Mouse (Mus musculus): Measurements from ENCODE around the gene Cfap61. TPM values are rescaled to one million over a fixed set of nuclear protein-coding genes. Genes with fewer than 3 reads are reported as not detected.

The Cfap61 gene
- total and polyA plus RNA-seq, 3 experiments, result 0.13 TPM; not detected in 2

- DNase-seq (ENCODE audit: low read depth, low spot score), result no peak
- H3K9ac ChIP-seq (ENCODE audit: control insufficient read depth, low read depth, low read length, poor library complexity, severe bottlenecking), result no peak overlapping the region
- TF ChIP-seq GATA1 (IDR thresholded peaks at IDR 0.05; ENCODE audit: low read depth, low read length) (no peak), RCOR1 (IDR thresholded peaks at IDR 0.05; ENCODE audit: low read depth, low read length) (no peak), MAFK (IDR thresholded peaks at IDR 0.05; ENCODE audit: borderline replicate concordance, low read depth, low read length) (no peak)
These were observed 109.1 kb downstream of the Cfap61 start for GRCm38 (mm10) chr2:146043640-146044039.

GRCm38 (mm10) chr2:146044926-146045890 lies 110.6 kb downstream of the Cfap61 start:
- TF ChIP-seq ELF1 (IDR thresholded peaks at IDR 0.05; ENCODE audit: low read depth, low read length) (no peak), SIN3A (IDR thresholded peaks at IDR 0.05; ENCODE audit: low read length) (no peak), MXI1 (IDR thresholded peaks at IDR 0.05; ENCODE audit: low read depth, low read length) (no peak), CHD1 (IDR thresholded peaks at IDR 0.05; ENCODE audit: low read depth, low read length) (no peak), CHD2 (IDR thresholded peaks at IDR 0.05; ENCODE audit: low read length) (no peak), UBTF (IDR thresholded peaks at IDR 0.05; ENCODE audit: borderline replicate concordance, insufficient read depth, low read depth, low read length) (no peak), POLR2AphosphoS2 (IDR thresholded peaks at IDR 0.05; ENCODE audit: low read length) (no peak), MEF2A (IDR thresholded peaks at IDR 0.05; ENCODE audit: extremely low read depth, insufficient replicate concordance, low read depth, low read length, poor library complexity, severe bottlenecking) (no peak), GABPA (IDR thresholded peaks at IDR 0.05; ENCODE audit: low read depth, low read length) (no peak), NRF1 (IDR thresholded peaks at IDR 0.05; ENCODE audit: insufficient read depth, low read depth, low read length, poor library complexity, severe bottlenecking) (no peak), TAL1 (IDR thresholded peaks at IDR 0.05; ENCODE audit: low read length) (no peak), ZKSCAN1 (IDR thresholded peaks at IDR 0.05; ENCODE audit: low read depth, low read length) (no peak), USF1 (IDR thresholded peaks at IDR 0.05; ENCODE audit: low read depth, low read length) (no peak), POLR2AphosphoS5 (IDR thresholded peaks at IDR 0.05; ENCODE audit: borderline replicate concordance, low read depth, low read length) (no peak), TCF12 (IDR thresholded peaks at IDR 0.05; ENCODE audit: low read depth, low read length) (no peak)
- Histone ChIP-seq H3K79me2 (ENCODE audit: control insufficient read depth, insufficient read depth, low read length, poor library complexity) (no peaks in the 10 kb centered on the region), H3K36me3 (ENCODE audit: control insufficient read depth in 1 of 2, insufficient read depth in 2 of 2, low read length in 2 of 2) (no peaks in the 10 kb centered on the region), H3K9me3 (replicated peaks; ENCODE audit: insufficient read depth, low read length) (no peaks in the 10 kb centered on the region), H3K27ac (ENCODE audit: control insufficient read depth, low read depth, low read length) (no peak overlapping the region), H3K4me1 (ENCODE audit: control insufficient read depth in 1 of 2, insufficient read depth in 2 of 2, low read length in 2 of 2) (no peaks in the 10 kb centered on the region), H3K9ac (ENCODE audit: control insufficient read depth, low read depth, low read length, poor library complexity, severe bottlenecking) (no peak overlapping the region), H3K27me3 (ENCODE audit: control insufficient read depth in 1 of 2, insufficient read depth in 2 of 2, low read length in 2 of 2) (no peaks in the 10 kb centered on the region), H3K4me3 (ENCODE audit: control insufficient read depth in 1 of 2, insufficient read depth in 1 of 2, low read depth in 2 of 2, low read length in 2 of 2) (no peak overlapping the region)
- DNase-seq (ENCODE audit: low read depth, low spot score), result no peak

More at GRCm38 (mm10) chr2:146043640-146044039, 109.1 kb downstream of the Cfap61 start:
- Histone ChIP-seq H3K27me3 (ENCODE audit: control insufficient read depth in 1 of 2, insufficient read depth in 2 of 2, low read length in 2 of 2) (no peaks in the 10 kb centered on the region), H3K9me3 (replicated peaks; ENCODE audit: insufficient read depth, low read length) (no peaks in the 10 kb centered on the region), H3K27ac (ENCODE audit: control insufficient read depth, low read depth, low read length) (no peak overlapping the region), H3K79me2 (ENCODE audit: control insufficient read depth, insufficient read depth, low read length, poor library complexity) (no peaks in the 10 kb centered on the region), H3K4me1 (ENCODE audit: control insufficient read depth in 1 of 2, insufficient read depth in 2 of 2, low read length in 2 of 2) (no peaks in the 10 kb centered on the region), H3K4me3 (ENCODE audit: control insufficient read depth in 1 of 2, insufficient read depth in 1 of 2, low read depth in 2 of 2, low read length in 2 of 2) (no peak overlapping the region), H3K36me3 (ENCODE audit: control insufficient read depth in 1 of 2, insufficient read depth in 2 of 2, low read length in 2 of 2) (no peaks in the 10 kb centered on the region)

Measured in MEL (cell line).